Mouse (Mus musculus) forebrain, embryonic 13.5 days (tissue): Measurements from ENCODE around the gene Tex21. TPM values are rescaled to one million over a fixed set of nuclear protein-coding genes. Genes with fewer than 3 reads are reported as not detected.
"Not testable (repeated sequence)": the region's sequence is repeated elsewhere in the genome, so short reads cannot be mapped to it uniquely, and the experiment has no call there.

Source experiments
- ATAC-seq: fragments of 200-750 bp; cut with Nextera tagmentation; 2 replicates; pipeline ENCODE4 v1.8.0; 2017
- H3K27ac ChIP-seq: fragments of 300-500 bp; sonication (generic); 2 replicates; pipeline ENCODE4 v1.5.1; 2015; ENCODE audit warnings: inconsistent platforms, mild to moderate bottlenecking, moderate library complexity
- H3K27me3 ChIP-seq: fragments of 300-500 bp; sonication (generic); 2 replicates; pipeline ENCODE4 v1.6.1; 2015; ENCODE audit warnings: mild to moderate bottlenecking, inconsistent platforms
- H3K36me3 ChIP-seq: fragments of 300-500 bp; sonication (generic); 2 replicates; pipeline ENCODE4 v1.6.1; 2015; ENCODE audit warnings: mild to moderate bottlenecking, inconsistent platforms; ENCODE audit not compliant: poor library complexity, severe bottlenecking
- H3K4me1 ChIP-seq: fragments of 300-500 bp; sonication (generic); 2 replicates; pipeline ENCODE4 v1.6.1; 2015; ENCODE audit warnings: inconsistent platforms
- H3K4me2 ChIP-seq: fragments of 300-500 bp; sonication (generic); 2 replicates; pipeline ENCODE4 v1.6.1; 2015; ENCODE audit warnings: inconsistent platforms, mild to moderate bottlenecking, moderate library complexity
- H3K4me3 ChIP-seq: fragments of 300-500 bp; sonication (generic); 2 replicates; pipeline ENCODE4 v1.5.1; 2015; ENCODE audit warnings: mild to moderate bottlenecking, inconsistent platforms
- H3K9ac ChIP-seq: fragments of 300-500 bp; sonication (generic); 2 replicates; pipeline ENCODE4 v1.6.1; 2015; ENCODE audit warnings: mild to moderate bottlenecking, inconsistent platforms
- H3K9me3 ChIP-seq: fragments of 300-500 bp; sonication (generic); replicated peaks from 2 replicates; pipeline ENCODE4 v1.6.1; 2016; ENCODE audit warnings: inconsistent platforms
- WGBS: fragments of 180-500 bp; shearing (Covaris S2); methylation state at CpG from one replicate; pipeline ENCODE4 v1.1.7; 2015; 5-methylcytosine and 5-hydroxymethylcytosine counted together
- polyA plus RNA-seq: library from polyadenylated mRNA; unstranded; fragments of >200 nt; fragmentation: Nextera tagmentation; extraction: Ambion mirVana; gene quantifications from 2 replicates; pipeline ENCODE4 v1.2.1, GENCODE M21; 2015

The Tex21 gene
- polyA plus RNA-seq, 1 experiment from 2014 or later: not detected

DNA sequence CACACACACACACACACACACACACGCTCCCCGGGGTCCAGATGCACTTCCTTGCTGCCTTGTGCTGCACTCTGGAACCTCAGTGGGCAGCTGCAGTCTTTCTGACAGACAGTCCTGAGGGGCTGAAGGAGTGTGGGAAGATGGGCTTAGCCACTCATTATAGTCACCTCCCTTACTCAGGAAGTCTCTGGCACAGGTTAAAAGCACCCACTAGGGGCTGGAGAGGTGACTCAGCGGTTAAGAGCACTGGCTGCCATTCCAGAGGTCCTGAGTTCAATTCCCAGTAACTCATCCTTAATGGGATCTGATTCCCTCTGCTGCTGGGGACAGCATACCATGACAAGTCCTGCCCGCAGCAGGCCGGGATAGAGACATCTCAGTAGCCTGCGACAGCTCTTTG lies 15.9 kb downstream of the Tex21 start:
- Histone ChIP-seq H3K4me3 (no peak overlapping the region), H3K4me2 (no peak overlapping the region), H3K27me3 (no peaks in the 10 kb centered on the region), H3K27ac (no peak overlapping the region), H3K4me1 (no peaks in the 10 kb centered on the region), H3K9ac (no peak overlapping the region), H3K36me3 (no peaks in the 10 kb centered on the region), H3K9me3 (no peaks in the 10 kb centered on the region)
- WGBS: 88% methylated on average over 6 of the region's 6 CpGs
- ATAC-seq: no peak

DNA sequence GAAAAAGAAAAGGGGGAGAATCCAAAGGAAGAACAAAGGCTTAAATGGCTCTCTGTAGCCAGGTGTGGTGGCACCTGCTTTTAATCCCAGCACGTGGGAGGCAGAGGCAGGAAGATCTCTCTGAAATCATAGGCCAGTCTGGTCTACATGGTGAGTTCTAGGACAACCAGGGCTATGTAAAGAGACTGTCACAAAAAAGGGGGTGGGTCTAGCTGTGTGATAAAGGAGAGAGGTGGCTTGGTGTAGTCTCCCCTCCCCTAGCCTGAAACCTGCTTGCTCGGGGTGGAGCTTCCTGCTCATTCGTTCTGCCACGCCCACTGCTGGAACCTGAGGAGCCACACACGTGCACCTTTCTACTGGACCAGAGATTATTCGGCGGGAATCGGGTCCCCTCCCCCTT lies 24.4 kb downstream of the Tex21 start:
- not testable (repeated sequence) for H3K36me3 ChIP-seq, H3K27me3 ChIP-seq, ATAC-seq, H3K9ac ChIP-seq, H3K4me3 ChIP-seq, H3K27ac ChIP-seq, H3K9me3 ChIP-seq, H3K4me1 ChIP-seq, H3K4me2 ChIP-seq
- 56% methylated on average over 3 of the region's 8 CpGs for WGBS

DNA sequence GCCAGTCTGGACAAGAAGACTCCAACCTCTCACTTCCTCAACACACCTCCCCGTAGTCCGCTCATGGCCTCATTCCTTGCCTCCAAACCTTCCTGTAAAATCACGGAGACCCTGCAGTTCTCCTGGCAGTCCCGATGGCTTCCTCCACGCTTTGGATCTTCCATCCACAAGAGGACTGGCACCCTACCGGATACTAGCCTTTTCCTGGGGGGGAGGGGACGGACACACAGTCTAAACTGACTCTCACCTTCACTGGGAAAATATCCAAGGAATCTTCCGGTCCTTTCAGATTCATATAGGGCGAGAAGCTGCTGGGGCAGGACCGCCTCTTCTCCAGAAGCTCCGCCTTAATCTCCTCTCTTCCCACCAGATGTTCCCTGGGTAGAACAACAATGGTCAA lies 29.8 kb downstream of the Tex21 start:
- WGBS: 78% methylated on average over 11 of the region's 11 CpGs
- Histone ChIP-seq H3K36me3 (no peaks in the 10 kb centered on the region), H3K9me3 (no peaks in the 10 kb centered on the region), H3K4me3 (no peak overlapping the region), H3K27me3 (no peaks in the 10 kb centered on the region), H3K27ac (no peak overlapping the region), H3K4me2 (no peak overlapping the region), H3K9ac (no peak overlapping the region), H3K4me1 (no peaks in the 10 kb centered on the region)
- ATAC-seq: no peak

DNA sequence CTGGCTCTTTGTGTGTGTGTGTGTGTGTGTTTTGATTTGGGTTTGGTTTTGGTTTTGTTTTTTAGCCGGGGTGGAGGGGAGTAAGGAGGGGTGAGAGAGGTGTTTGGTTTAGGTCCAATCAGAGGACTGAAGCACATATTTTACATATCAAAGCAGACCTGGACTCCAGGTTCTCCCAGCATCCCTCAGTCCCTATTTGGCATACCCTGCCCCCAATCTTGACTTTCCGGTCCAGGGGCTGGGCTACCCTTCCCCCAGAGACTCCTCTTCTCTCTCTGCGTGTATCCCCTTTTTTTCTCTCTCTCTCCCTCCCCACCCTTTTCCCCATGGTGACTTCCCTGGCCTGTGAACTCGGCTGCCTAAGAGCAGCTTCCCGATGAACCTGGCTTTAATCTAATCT lies 31.4 kb downstream of the Tex21 start:
- H3K27me3 ChIP-seq: no peaks in the 10 kb centered on the region
- no peak overlapping the region for H3K4me3 ChIP-seq
- H3K9ac ChIP-seq: no peak overlapping the region
- H3K9me3 ChIP-seq: no peaks in the 10 kb centered on the region
- no peak overlapping the region for H3K27ac ChIP-seq
- H3K36me3 ChIP-seq: no peaks in the 10 kb centered on the region
- WGBS: 19% methylated on average over 5 of the region's 5 CpGs
- H3K4me2 ChIP-seq: no peak overlapping the region
- H3K4me1 ChIP-seq: no peaks in the 10 kb centered on the region
- no peak for ATAC-seq

DNA sequence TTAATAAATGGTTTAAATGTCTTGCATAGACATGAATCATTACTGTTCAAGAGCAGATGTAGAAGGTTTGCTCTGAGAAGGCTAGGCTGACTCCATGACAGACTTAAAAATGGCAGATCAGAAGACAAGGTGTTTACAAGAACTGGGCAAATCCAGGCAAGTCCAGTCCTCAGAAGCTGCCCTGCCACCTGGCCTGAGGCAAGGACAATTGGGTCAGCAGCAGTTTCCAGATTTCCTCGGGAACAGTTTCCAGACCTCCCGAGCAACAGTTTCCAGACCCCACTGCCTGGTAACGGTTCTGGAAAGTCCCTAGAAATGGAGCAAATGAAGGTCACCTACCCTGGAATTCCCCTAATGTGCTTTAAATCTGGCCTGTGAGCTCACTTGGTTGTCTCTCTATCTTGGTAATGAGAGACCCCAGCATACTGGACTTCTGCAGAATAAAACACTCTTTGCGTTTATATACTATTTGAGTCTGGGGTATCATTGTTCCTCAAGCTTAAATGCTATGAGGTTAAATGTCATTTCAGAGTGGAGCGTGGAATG lies 37.0 kb downstream of the Tex21 start:
- WGBS: 92% methylated on average over 5 of the region's 5 CpGs
- no peak overlapping the region for H3K4me2 ChIP-seq
- no peak overlapping the region for H3K4me3 ChIP-seq
- no peaks in the 10 kb centered on the region for H3K36me3 ChIP-seq
- H3K27ac ChIP-seq: no peak overlapping the region
- H3K27me3 ChIP-seq: no peaks in the 10 kb centered on the region
- H3K9me3 ChIP-seq: no peaks in the 10 kb centered on the region
- no peak for ATAC-seq
- H3K4me1 ChIP-seq: no peaks in the 10 kb centered on the region
- no peak overlapping the region for H3K9ac ChIP-seq

DNA sequence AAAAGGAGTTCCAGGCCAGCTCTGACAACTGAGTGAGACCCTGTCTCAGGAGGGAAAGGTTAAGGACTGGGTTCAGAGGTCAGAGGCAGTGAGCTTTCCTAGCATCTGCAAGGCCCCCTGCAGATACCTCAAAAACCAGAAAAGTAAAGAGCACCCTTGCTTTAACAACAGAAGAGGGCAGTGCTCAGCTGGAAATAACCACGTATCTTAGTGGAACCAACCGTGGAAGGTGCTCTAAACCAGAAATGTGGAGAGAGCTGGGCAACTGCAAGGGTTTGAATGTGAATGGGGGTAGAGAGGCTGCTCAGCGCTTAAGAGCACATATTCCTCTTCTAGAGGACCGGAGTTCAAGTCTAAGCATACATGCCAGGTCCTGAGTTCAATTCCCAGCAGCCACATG lies 46.2 kb downstream of the Tex21 start:
- H3K4me2 ChIP-seq: no peak overlapping the region
- no peaks in the 10 kb centered on the region for H3K9me3 ChIP-seq
- ATAC-seq: no peak
- H3K9ac ChIP-seq: no peak overlapping the region
- H3K4me1 ChIP-seq: peaks cover 16% of the 10 kb centered on the region
- no peaks in the 10 kb centered on the region for H3K36me3 ChIP-seq
- no peak overlapping the region for H3K27ac ChIP-seq
- H3K4me3 ChIP-seq: no peak overlapping the region
- peaks cover 4% of the 10 kb centered on the region; the same call in 1 of the 2 replicates for H3K27me3 ChIP-seq
- WGBS: 72% methylated on average over 4 of the region's 4 CpGs

DNA sequence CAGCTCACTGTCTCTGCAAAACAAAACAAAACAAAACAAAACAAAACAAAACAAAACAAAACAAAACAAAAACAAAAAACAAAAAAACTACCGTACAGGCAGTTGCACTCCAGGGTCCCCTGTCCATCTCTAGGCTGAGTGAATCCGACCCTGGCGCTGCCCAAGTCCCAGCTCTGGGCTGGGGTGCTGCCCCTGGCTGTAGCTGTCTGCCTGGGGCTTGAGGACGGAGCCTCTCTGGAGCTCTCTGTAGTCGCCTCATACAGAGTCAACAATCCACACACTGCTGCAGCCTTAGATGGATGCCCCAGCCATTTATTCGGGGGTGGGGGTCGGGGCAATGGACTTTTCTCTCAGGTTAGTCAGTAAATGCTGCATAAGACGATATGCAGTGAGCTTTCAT lies 49.5 kb downstream of the Tex21 start:
- Histone ChIP-seq H3K9ac (peak overlapping the region; percentile 45), H3K4me2 (peak overlapping the region; percentile 87), H3K27ac (no peak overlapping the region), H3K27me3 (peaks cover 15% of the 10 kb centered on the region), H3K36me3 (no peaks in the 10 kb centered on the region), H3K9me3 (no peaks in the 10 kb centered on the region), H3K4me1 (peaks cover 16% of the 10 kb centered on the region), H3K4me3 (peak overlapping the region; percentile 40; the same call in 1 of the 2 replicates)
- WGBS: 36% methylated on average over 8 of the region's 8 CpGs
- ATAC-seq: peak; percentile 54

DNA sequence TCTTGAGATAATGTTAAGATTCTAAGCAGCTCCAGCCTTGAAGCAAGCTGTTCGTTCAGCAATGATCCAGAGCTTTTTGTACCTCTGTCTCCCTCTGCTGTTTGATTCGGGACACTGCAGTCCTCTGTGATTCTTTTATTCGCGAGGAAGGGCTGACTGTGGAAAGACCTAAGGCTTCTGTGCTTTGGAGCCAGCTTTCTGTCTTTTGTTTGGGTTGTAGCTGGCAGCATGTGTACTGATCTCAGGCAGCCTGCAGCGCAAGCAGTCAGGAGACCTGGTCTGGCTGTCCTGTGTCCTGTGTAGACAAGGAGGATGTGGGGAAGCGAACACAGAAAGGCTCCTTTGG lies 49.9 kb downstream of the Tex21 start:
- 5% methylated on average over 6 of the region's 6 CpGs for WGBS
- peak; percentile 79 for ATAC-seq
- Histone ChIP-seq H3K9me3 (no peaks in the 10 kb centered on the region), H3K27ac (no peak overlapping the region), H3K36me3 (no peaks in the 10 kb centered on the region), H3K9ac (peak overlapping the region; percentile 58), H3K4me3 (peak overlapping the region; percentile 40), H3K27me3 (peaks cover 15% of the 10 kb centered on the region), H3K4me2 (peak overlapping the region; percentile 87), H3K4me1 (peaks cover 16% of the 10 kb centered on the region)

DNA sequence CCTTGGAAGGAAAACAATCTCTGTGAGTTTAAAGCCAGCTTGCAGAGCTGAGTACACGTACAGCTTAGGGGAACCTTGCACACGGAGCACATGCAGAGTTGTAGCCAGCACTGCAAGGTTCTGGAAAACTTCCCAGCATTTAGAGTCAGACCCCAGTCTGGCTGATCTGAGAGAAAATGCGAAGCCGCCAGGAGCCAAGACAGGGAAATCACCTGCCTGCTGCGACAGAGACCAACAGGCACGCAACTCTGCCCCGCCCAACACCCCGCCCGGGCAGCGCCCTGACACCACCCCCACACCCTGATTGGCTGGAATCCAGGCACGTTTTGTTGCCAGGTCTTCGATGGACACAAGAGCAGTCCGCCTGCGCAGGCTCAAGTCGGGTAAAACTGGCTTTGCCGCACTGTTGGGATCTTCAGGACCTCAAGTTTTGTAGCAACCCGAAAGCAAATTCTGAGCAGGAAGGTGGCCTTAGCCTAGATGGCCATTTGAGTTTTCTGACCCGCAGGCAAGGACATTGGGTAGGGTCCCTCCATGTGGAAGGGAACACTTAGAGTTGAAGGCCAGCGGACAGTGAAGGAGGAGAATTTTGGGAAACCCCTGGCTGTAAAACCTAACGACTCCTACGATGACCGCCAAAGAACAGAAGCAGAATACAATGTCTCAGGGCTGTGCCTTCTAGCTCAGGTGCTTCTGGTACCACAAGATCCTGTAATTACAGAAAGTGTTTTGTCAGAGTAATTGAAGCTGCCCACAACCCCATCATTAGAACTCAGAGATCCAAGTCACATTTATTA lies 50.4 kb downstream of the Tex21 start:
- Histone ChIP-seq H3K27me3 (peaks cover 15% of the 10 kb centered on the region), H3K36me3 (no peaks in the 10 kb centered on the region), H3K27ac (0 out of 2 replicates have a peak overlapping the region, but pooled peaks have one; percentile 7), H3K4me2 (peak overlapping the region; percentile 87), H3K9me3 (no peaks in the 10 kb centered on the region), H3K9ac (peak overlapping the region; percentile 58), H3K4me1 (peaks cover 16% of the 10 kb centered on the region), H3K4me3 (peak overlapping the region; percentile 40)
- peak; percentile 72 for ATAC-seq
- under 1% methylated on average over 22 of the region's 22 CpGs for WGBS

DNA sequence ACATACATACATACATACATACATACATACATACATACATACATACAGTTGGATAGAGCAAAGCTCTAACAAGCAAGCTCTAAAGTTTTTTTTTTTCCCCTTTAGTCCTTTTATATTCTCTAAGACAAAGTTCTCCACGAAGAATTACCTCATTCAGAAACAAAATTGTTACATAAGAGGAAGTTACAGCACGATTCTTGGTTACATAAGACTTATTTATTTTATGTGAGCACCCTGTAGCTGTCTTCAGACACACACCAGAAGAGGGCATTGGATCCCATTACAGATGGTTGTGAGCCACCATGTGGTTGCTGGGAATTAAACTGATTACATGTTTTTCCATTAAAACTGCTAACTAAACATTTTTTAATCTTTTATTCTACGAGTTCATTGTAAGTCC lies 52.0 kb downstream of the Tex21 start:
- Histone ChIP-seq H3K9ac (no peak overlapping the region), H3K4me2 (no peak overlapping the region), H3K27ac (no peak overlapping the region), H3K36me3 (no peaks in the 10 kb centered on the region), H3K27me3 (peaks cover 15% of the 10 kb centered on the region), H3K4me3 (no peak overlapping the region), H3K4me1 (peaks cover 16% of the 10 kb centered on the region), H3K9me3 (no peaks in the 10 kb centered on the region)
- 71% methylated on average over 3 of the region's 3 CpGs for WGBS
- no peak for ATAC-seq

DNA sequence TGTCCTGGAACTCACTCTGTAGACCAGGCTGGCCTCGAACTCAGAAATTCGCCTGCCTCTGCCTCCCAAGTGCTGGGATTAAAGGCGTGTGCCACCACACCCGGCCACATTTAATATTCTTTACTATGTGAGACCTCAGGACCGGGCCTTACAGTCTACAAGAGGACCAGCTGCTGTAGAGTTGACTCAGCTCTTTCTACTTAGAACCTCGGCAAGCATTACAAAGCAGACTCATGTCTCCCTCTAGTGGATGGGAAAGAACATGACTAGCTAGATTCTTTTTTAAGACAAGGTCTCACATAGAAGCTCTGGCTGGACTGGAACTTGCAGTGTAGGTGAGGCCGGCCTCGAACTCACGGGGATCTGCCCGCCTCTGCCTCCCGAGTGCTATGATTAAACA lies 55.6 kb downstream of the Tex21 start:
- no peaks in the 10 kb centered on the region for H3K9me3 ChIP-seq
- H3K27me3 ChIP-seq: peaks cover 11% of the 10 kb centered on the region
- H3K4me1 ChIP-seq: peaks cover 3% of the 10 kb centered on the region
- H3K4me3 ChIP-seq: no peak overlapping the region
- no peaks in the 10 kb centered on the region for H3K36me3 ChIP-seq
- ATAC-seq: peak; percentile 43; the same call in 1 of the 2 replicates
- no peak overlapping the region for H3K9ac ChIP-seq
- H3K4me2 ChIP-seq: no peak overlapping the region
- no peak overlapping the region for H3K27ac ChIP-seq
- 48% methylated on average over 11 of the region's 11 CpGs for WGBS

DNA sequence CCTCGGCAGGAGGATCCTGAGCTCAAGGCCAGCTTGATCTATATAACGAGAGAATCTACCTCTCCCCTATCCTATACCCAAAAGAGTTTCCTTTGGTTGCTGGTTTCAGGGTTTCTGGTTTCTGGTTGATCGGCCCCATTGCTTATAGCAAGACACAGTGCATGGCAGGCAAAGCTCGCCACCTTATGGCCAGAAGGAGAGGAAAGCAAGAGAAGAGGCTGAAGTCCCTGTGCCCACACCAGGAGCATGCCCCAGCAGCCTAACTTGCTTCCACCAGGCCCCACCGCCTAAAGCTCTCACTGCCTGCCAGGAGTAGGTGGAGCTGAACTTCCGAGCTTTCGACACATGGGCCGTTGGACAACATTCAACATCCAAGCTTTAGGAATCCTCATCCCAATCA lies 58.7 kb downstream of the Tex21 start:
- no peak for ATAC-seq
- no peak overlapping the region for H3K4me3 ChIP-seq
- no peak overlapping the region for H3K9ac ChIP-seq
- H3K36me3 ChIP-seq: no peaks in the 10 kb centered on the region
- no peaks in the 10 kb centered on the region for H3K9me3 ChIP-seq
- no peak overlapping the region for H3K4me2 ChIP-seq
- H3K27ac ChIP-seq: no peak overlapping the region
- H3K27me3 ChIP-seq: no peaks in the 10 kb centered on the region
- no peaks in the 10 kb centered on the region for H3K4me1 ChIP-seq
- 49% methylated on average over 8 of the region's 8 CpGs for WGBS

DNA sequence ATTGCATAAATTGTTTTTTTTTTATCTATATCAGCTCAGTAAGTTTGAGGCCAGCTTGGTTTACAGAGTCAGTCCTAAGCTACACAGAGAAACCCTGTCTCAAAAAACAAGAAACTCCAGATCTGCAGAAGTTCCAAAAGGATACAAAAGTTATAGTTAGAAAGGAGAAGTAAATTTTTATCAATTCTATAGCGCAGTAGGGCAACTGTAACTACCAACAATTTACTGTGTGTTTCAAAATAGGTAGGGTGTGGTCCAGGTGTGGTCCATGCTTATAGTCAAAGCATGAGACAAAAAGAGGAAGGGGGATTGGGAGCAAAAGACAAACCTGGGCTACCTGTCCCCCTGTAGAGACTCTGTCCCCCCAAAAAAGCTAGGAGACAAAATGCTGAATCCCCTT lies 60.1 kb downstream of the Tex21 start:
- ATAC-seq: no peak
- Histone ChIP-seq H3K36me3 (no peaks in the 10 kb centered on the region), H3K27ac (no peak overlapping the region), H3K4me1 (no peaks in the 10 kb centered on the region), H3K9me3 (no peaks in the 10 kb centered on the region), H3K4me3 (no peak overlapping the region), H3K27me3 (no peaks in the 10 kb centered on the region), H3K4me2 (no peak overlapping the region), H3K9ac (no peak overlapping the region)
- 96% methylated on average over 1 of the region's 1 CpGs for WGBS
